Mouse (Mus musculus): ENCODE data around the gene Epb41l1. TPM values are rescaled to one million over a fixed set of nuclear protein-coding genes. Genes with fewer than 3 reads are reported as not detected.

The Epb41l1 gene
- polyA plus RNA-seq, 1 experiment from 2014 or later = 0.67 TPM

DNA sequence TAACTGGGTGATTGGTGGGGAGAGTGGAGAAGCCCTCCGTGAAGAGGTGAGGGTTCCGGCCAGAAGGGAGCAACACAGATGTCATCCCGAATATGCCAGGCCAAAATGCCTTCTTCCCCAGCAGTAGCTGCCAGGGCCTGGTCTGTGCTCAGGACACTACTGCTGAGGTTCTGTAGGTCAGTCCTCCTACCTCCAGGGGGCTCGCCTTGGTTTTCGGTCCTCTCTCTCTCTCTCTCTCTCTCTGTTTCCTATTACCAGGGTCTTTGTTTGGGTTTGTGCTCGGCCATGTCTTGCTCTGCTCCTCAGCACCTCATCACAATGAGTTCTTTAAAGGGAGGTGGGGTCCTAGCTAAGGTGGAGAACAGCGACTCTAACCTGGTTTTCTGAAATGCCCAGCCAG is 120.3 kb downstream of the Epb41l1 start:
- Histone ChIP-seq H3K4me1 (ENCODE audit: control insufficient read depth, low read depth, low read length) (no peaks in the 10 kb centered on the region; the same call in 1 of the 2 replicates), H3K36me3 (ENCODE audit: control insufficient read depth, insufficient read depth) (no peaks in the 10 kb centered on the region), H3K4me2 (ENCODE audit: low read depth, low read length) (no peak overlapping the region), H3K9me3 (replicated peaks; ENCODE audit: control insufficient read depth, low read length) (no peaks in the 10 kb centered on the region), H3K4me3 (ENCODE audit: low read depth, low read length) (no peak overlapping the region), H3K9ac (ENCODE audit: low read depth, low read length) (no peak overlapping the region), H3K27me3 (ENCODE audit: control insufficient read depth, insufficient read depth, low read depth, low read length) (no peaks in the 10 kb centered on the region), H3K27ac (ENCODE audit: low read length) (no peak overlapping the region)
- 62% methylated on average over 7 of the region's 7 CpGs for WGBS (ENCODE audit: insufficient replicate concordance)
- ATAC-seq (ENCODE audit: low read depth) = no peak

DNA sequence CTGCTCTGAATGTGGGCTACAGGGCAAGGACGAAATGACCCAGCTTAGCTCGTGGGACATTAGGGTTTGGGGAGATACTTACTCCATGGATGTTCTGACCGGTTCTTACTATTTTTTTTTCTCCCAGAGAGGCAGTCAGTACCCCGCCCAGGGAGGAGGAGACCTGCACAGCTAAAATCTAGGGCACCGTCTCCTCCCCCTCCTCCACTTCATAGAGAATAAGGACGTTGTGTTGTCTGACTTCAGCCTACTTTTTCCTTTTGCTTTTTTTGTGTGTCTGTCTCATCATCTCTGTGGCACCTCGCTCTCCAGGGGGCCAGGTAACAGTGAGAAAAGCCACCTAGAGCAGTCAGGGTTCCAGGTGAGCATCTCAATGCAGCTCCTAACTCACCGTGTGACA is 121.7 kb downstream of the Epb41l1 start:
- ATAC-seq (ENCODE audit: low read depth) = no peak
- 65% methylated on average over 8 of the region's 8 CpGs for WGBS (ENCODE audit: insufficient replicate concordance)
- no peak overlapping the region for H3K27ac ChIP-seq (ENCODE audit: low read length)

DNA sequence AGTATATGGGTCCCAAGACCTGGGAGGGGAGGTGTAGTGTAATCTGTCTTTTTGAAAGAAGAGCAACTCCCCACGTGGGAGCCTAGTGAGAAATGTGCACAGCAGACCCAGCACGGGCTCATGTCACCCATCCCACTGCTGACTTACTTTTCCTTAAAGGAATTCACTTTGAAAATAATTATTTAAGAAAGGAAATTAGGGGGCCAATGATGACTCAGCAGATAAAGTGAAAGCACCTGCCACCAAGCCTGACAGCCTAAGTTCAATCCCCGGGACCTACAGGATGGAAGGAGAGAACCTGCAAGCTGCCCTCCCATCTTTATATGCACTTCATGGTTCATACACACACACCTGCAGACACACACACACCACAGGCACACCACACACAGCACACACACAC is 123.1 kb downstream of the Epb41l1 start:
- H3K4me2 ChIP-seq (ENCODE audit: low read depth, low read length) = no peak overlapping the region
- no peak overlapping the region for H3K27ac ChIP-seq (ENCODE audit: low read length)
- 60% methylated on average over 3 of the region's 3 CpGs for WGBS (ENCODE audit: insufficient replicate concordance)
- no peaks in the 10 kb centered on the region for H3K27me3 ChIP-seq (ENCODE audit: control insufficient read depth, insufficient read depth, low read depth, low read length)
- H3K9me3 ChIP-seq (replicated peaks; ENCODE audit: control insufficient read depth, low read length) = no peaks in the 10 kb centered on the region
- H3K9ac ChIP-seq (ENCODE audit: low read depth, low read length) = no peak overlapping the region
- H3K4me3 ChIP-seq (ENCODE audit: low read depth, low read length) = no peak overlapping the region
- no peaks in the 10 kb centered on the region for H3K36me3 ChIP-seq (ENCODE audit: control insufficient read depth, insufficient read depth)
- peaks cover 5% of the 10 kb centered on the region for H3K4me1 ChIP-seq (ENCODE audit: control insufficient read depth, low read depth, low read length)
- no peak for ATAC-seq (ENCODE audit: low read depth)

More for the DNA sequence above, 121.7 kb downstream of the Epb41l1 start:
- no peak overlapping the region for H3K4me2 ChIP-seq (ENCODE audit: low read depth, low read length)
- H3K4me1 ChIP-seq (ENCODE audit: control insufficient read depth, low read depth, low read length) = no peaks in the 10 kb centered on the region; the same call in 1 of the 2 replicates
- H3K9ac ChIP-seq (ENCODE audit: low read depth, low read length) = no peak overlapping the region
- no peaks in the 10 kb centered on the region for H3K36me3 ChIP-seq (ENCODE audit: control insufficient read depth, insufficient read depth)
- no peaks in the 10 kb centered on the region for H3K9me3 ChIP-seq (replicated peaks; ENCODE audit: control insufficient read depth, low read length)
- H3K27me3 ChIP-seq (ENCODE audit: control insufficient read depth, insufficient read depth, low read depth, low read length) = no peaks in the 10 kb centered on the region
- H3K4me3 ChIP-seq (ENCODE audit: low read depth, low read length) = no peak overlapping the region

DNA sequence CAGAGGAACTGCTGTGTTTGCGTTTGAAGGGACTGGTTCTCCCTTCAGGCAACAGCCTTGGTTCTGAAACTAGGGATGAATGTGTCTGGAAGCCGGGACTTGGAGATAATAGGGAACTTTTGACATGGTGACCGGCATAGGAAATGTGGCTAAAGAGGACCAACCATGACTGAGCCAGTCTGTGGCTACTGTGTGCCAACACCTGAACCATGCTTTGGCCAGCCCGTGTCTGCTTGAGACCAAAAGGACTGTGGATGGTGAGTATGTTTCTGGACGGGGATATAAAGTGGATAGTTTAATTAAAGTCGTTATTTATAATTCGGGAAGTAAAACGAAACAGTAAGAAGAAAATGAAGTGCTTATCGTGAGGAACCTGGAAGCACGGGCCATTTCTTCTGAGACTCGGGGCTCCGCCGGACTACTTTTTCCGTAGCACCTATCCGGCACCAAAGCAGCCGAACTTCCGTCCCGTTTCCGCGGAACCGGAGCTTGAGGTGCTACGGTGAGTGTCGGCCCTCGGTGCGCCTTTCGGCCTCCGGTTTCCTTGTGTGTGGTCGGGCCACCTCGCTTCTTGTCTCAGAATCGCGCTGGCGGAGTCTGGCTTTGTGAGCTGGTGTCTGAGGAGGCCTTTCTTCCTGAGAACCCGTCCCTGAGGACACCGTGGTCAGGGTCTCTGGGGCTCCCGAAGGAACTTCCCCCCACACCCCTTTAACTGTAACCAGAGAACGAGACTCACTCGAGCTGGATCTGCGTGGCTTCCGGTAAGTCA is 126.6 kb downstream of the Epb41l1 start, which contains the start of gene Aar2:
Gene Aar2, plus strand, starts transcription at position 462 of the 769 bp plus-strand sequence.
- H3K4me3 ChIP-seq (ENCODE audit: low read depth, low read length) = peak within 1 kb of the TSS; percentile 89
- H3K27me3 ChIP-seq (ENCODE audit: control insufficient read depth, insufficient read depth, low read depth, low read length) = no peaks in the 10 kb centered on the region
- H3K9me3 ChIP-seq (replicated peaks; ENCODE audit: control insufficient read depth, low read length) = no peaks in the 10 kb centered on the region
- 4% methylated on average over 39 of the region's 39 CpGs for WGBS (ENCODE audit: insufficient replicate concordance)
- ATAC-seq (ENCODE audit: low read depth) = peak; percentile 55
- peaks cover 10% of the 10 kb centered on the region for H3K36me3 ChIP-seq (ENCODE audit: control insufficient read depth, insufficient read depth)
- peak within 1 kb of the TSS; percentile 63 for H3K4me2 ChIP-seq (ENCODE audit: low read depth, low read length)
- peak within 1 kb of the TSS; percentile 69; the same call in 1 of the 2 replicates for H3K27ac ChIP-seq (ENCODE audit: low read length)
- H3K9ac ChIP-seq (ENCODE audit: low read depth, low read length) = peak within 1 kb of the TSS; percentile 90
- H3K4me1 ChIP-seq (ENCODE audit: control insufficient read depth, low read depth, low read length) = peaks cover 5% of the 10 kb centered on the region

GRCm38 (mm10) chr2:156552421-156552820 is 131.7 kb downstream of the Epb41l1 start:
- H3K9ac ChIP-seq (ENCODE audit: low read depth, low read length) = no peak overlapping the region
- no peaks in the 10 kb centered on the region for H3K9me3 ChIP-seq (replicated peaks; ENCODE audit: control insufficient read depth, low read length)
- no peak for ATAC-seq (ENCODE audit: low read depth)
- no peaks in the 10 kb centered on the region for H3K27me3 ChIP-seq (ENCODE audit: control insufficient read depth, insufficient read depth, low read depth, low read length)
- 72% methylated on average over 4 of the region's 4 CpGs for WGBS (ENCODE audit: insufficient replicate concordance)
- peaks cover 23% of the 10 kb centered on the region for H3K36me3 ChIP-seq (ENCODE audit: control insufficient read depth, insufficient read depth)
- H3K4me2 ChIP-seq (ENCODE audit: low read depth, low read length) = no peak overlapping the region
- H3K4me3 ChIP-seq (ENCODE audit: low read depth, low read length) = no peak overlapping the region
- H3K4me1 ChIP-seq (ENCODE audit: control insufficient read depth, low read depth, low read length) = peaks cover 5% of the 10 kb centered on the region
- H3K27ac ChIP-seq (ENCODE audit: low read length) = no peak overlapping the region

DNA sequence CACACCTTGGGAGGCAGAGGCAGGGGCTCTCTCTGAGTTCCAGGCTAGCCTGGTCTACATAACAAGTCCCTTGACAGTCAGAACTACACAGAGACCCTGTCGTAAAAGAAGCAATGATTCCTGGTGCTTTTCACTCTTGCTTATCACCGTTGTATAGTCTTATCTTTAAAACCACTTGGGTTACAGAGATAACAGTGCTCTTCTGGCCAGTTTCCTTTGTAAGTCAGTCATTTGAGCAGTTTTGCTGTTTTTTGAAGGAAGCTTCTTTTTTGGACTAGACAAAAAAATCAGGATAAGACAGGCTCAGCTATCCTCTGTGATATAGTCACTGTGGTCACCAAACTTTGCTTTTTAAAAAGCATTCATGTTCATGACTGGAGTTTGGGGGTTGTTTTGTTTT is 141.1 kb downstream of the Epb41l1 start:
- H3K27ac ChIP-seq (ENCODE audit: low read length) = no peak overlapping the region
- H3K36me3 ChIP-seq (ENCODE audit: control insufficient read depth, insufficient read depth) = peaks cover 10% of the 10 kb centered on the region; the same call in 1 of the 2 replicates
- no peak for ATAC-seq (ENCODE audit: low read depth)
- no peak overlapping the region for H3K4me3 ChIP-seq (ENCODE audit: low read depth, low read length)
- H3K27me3 ChIP-seq (ENCODE audit: control insufficient read depth, insufficient read depth, low read depth, low read length) = no peaks in the 10 kb centered on the region
- H3K9ac ChIP-seq (ENCODE audit: low read depth, low read length) = no peak overlapping the region
- H3K4me2 ChIP-seq (ENCODE audit: low read depth, low read length) = no peak overlapping the region
- no peaks in the 10 kb centered on the region for H3K9me3 ChIP-seq (replicated peaks; ENCODE audit: control insufficient read depth, low read length)
- peaks cover 4% of the 10 kb centered on the region for H3K4me1 ChIP-seq (ENCODE audit: control insufficient read depth, low read depth, low read length)
- WGBS (ENCODE audit: insufficient replicate concordance) = 7% methylated on average over 2 of the region's 2 CpGs

GRCm38 (mm10) chr2:156563557-156563956 is 142.8 kb downstream of the Epb41l1 start:
- no peak overlapping the region for H3K4me3 ChIP-seq (ENCODE audit: low read depth, low read length)
- H3K27me3 ChIP-seq (ENCODE audit: control insufficient read depth, insufficient read depth, low read depth, low read length) = no peaks in the 10 kb centered on the region
- no peaks in the 10 kb centered on the region for H3K9me3 ChIP-seq (replicated peaks; ENCODE audit: control insufficient read depth, low read length)
- peaks cover 13% of the 10 kb centered on the region for H3K36me3 ChIP-seq (ENCODE audit: control insufficient read depth, insufficient read depth)
- WGBS (ENCODE audit: insufficient replicate concordance) = 70% methylated on average over 5 of the region's 5 CpGs
- no peak for ATAC-seq (ENCODE audit: low read depth)
- peaks cover 4% of the 10 kb centered on the region for H3K4me1 ChIP-seq (ENCODE audit: control insufficient read depth, low read depth, low read length)
- no peak overlapping the region for H3K9ac ChIP-seq (ENCODE audit: low read depth, low read length)
- no peak overlapping the region for H3K27ac ChIP-seq (ENCODE audit: low read length)
- no peak overlapping the region for H3K4me2 ChIP-seq (ENCODE audit: low read depth, low read length)

- no peak for ATAC-seq (ENCODE audit: low read depth)
- Histone ChIP-seq H3K27ac (ENCODE audit: low read length) (no peak overlapping the region), H3K4me2 (ENCODE audit: low read depth, low read length) (no peak overlapping the region), H3K9me3 (replicated peaks; ENCODE audit: control insufficient read depth, low read length) (no peaks in the 10 kb centered on the region), H3K4me1 (ENCODE audit: control insufficient read depth, low read depth, low read length) (peaks cover 4% of the 10 kb centered on the region), H3K4me3 (ENCODE audit: low read depth, low read length) (no peak overlapping the region), H3K9ac (ENCODE audit: low read depth, low read length) (no peak overlapping the region), H3K27me3 (ENCODE audit: control insufficient read depth, insufficient read depth, low read depth, low read length) (no peaks in the 10 kb centered on the region), H3K36me3 (ENCODE audit: control insufficient read depth, insufficient read depth) (peaks cover 13% of the 10 kb centered on the region)
- 74% methylated on average over 2 of the region's 2 CpGs for WGBS (ENCODE audit: insufficient replicate concordance)
These were observed 145.8 kb downstream of the Epb41l1 start for GRCm38 (mm10) chr2:156566512-156566911.

- ATAC-seq (ENCODE audit: low read depth) = no peak
- H3K9ac ChIP-seq (ENCODE audit: low read depth, low read length) = no peak overlapping the region
- H3K4me2 ChIP-seq (ENCODE audit: low read depth, low read length) = no peak overlapping the region
- no peaks in the 10 kb centered on the region for H3K9me3 ChIP-seq (replicated peaks; ENCODE audit: control insufficient read depth, low read length)
- 73% methylated on average over 7 of the region's 7 CpGs for WGBS (ENCODE audit: insufficient replicate concordance)
- no peaks in the 10 kb centered on the region for H3K27me3 ChIP-seq (ENCODE audit: control insufficient read depth, insufficient read depth, low read depth, low read length)
- H3K4me3 ChIP-seq (ENCODE audit: low read depth, low read length) = no peak overlapping the region
- peaks cover 13% of the 10 kb centered on the region for H3K36me3 ChIP-seq (ENCODE audit: control insufficient read depth, insufficient read depth)
- H3K27ac ChIP-seq (ENCODE audit: low read length) = no peak overlapping the region
- H3K4me1 ChIP-seq (ENCODE audit: control insufficient read depth, low read depth, low read length) = no peaks in the 10 kb centered on the region
These were observed 147.9 kb downstream of the Epb41l1 start for GRCm38 (mm10) chr2:156568647-156569046.

All from liver, embryonic 16.5 days (tissue).